Mouse (Mus musculus): ENCODE measurements around the gene Fam117a. TPM values are rescaled to one million over a fixed set of nuclear protein-coding genes. Genes with fewer than 3 reads are reported as not detected.

The Fam117a gene
- polyA plus RNA-seq, 1 experiment from 2014 or later, result 7.4 TPM

DNA sequence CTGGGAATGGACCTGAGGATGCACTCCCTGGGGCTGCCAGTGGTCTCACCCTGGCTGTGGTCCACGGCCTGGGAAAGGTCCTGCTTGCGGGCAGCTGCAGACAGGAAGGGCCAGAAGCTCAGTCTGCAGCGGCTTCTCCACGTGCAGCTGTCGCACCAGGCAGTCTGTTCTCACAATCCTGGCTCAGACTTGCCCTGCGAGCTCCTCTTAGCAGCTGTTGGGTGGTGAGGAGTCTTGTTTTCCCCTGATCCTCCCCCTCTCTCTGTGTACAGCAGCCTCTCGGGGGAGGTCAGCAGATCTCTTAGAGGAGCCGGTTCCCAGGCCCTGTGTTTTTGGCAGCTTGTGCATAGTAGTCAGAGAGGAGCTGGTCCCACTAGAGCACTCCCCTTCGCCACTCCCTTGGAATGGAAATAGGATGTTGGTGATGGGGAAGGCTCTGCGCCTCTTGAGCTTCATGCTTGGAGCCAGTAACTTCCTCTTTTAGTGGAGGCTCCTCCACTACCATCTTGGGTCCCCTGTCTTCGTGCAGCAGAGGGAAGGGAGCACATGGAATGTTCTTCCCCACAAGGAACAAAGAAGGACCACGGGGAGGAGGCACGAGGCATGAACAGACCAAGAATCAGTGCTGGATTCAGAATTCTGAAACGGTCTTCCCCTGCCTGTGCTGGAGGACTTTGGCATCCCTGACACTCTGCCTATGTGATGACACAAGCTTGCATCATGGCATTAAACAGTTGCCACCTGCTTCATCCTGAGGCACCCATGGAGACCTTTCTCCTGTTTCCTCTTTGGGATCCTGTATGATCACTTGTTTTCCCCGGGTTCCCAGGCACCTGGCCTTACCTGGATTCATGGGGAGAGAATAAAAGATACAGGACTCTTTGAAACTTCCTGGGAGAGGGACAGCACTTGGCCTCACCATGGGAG lies 33.4 kb downstream of the Fam117a start:
- Histone ChIP-seq H3K9me3 (no peaks in the 10 kb centered on the region), H3K27me3 (ENCODE audit: poor library complexity, severe bottlenecking) (no peaks in the 10 kb centered on the region), H3K36me3 (replicated peaks) (peaks cover 35% of the 10 kb centered on the region), H3K27ac (peak overlapping the region; percentile 57; the same call in 1 of the 2 replicates), H3K4me1 (0 out of 2 replicates have a peak, but pooled peaks cover 4% of the 10 kb centered on the region), H3K4me3 (no peak overlapping the region)
- WGBS, result 85% methylated on average over 15 of the region's 15 CpGs
- no peak for DNase-seq (ENCODE audit: extremely low spot score, low spot score)

DNA sequence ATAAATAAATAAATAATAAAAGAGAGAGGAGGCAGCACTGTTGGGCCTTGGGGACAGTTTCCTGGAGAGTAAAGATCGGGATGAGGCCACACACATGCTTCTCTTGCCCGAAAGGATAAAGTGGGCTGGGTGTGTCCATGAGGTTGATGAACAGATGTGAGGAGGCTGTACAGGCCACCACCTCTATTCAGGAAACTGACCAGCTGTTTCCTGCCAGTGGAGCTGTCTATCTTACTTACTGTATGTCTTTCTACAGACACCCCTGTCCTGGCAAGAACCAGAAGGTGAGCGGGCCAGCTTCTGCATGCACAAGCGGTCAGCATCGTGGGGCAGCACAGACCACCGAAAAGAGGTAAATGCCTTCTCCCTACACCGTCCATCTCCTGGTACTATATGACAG lies 34.4 kb downstream of the Fam117a start:
- Histone ChIP-seq H3K4me3 (no peak overlapping the region), H3K27ac (no peak overlapping the region), H3K36me3 (replicated peaks) (peaks cover 45% of the 10 kb centered on the region), H3K27me3 (ENCODE audit: poor library complexity, severe bottlenecking) (no peaks in the 10 kb centered on the region), H3K9me3 (no peaks in the 10 kb centered on the region), H3K4me1 (0 out of 2 replicates have a peak, but pooled peaks cover 4% of the 10 kb centered on the region)
- WGBS, result 95% methylated on average over 7 of the region's 7 CpGs
- no peak for DNase-seq (ENCODE audit: extremely low spot score, low spot score)

DNA sequence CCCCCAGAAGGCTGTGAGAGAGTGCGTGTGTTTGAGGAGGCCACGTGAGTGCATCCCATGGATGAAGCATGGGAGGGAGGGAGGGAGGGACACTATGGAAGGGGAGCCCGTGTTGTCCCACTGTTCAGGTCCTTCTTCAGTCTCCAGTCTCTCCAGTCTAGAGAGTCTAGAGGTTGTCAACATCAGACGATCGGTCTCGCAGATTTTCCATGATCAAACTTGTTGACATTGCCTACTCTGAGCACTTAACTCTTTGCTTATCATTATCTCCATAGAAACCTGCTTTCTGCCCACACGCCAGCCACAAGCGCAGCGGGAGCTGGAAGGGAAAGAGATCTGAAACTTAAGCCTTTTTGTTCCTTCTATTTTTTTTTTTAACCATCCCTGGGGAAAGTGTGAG lies 42.1 kb downstream of the Fam117a start:
- DNase-seq (ENCODE audit: extremely low spot score, low spot score), result no peak
- no peak overlapping the region for H3K27ac ChIP-seq
- H3K4me1 ChIP-seq, result no peaks in the 10 kb centered on the region
- no peak overlapping the region for H3K4me3 ChIP-seq
- peaks cover 61% of the 10 kb centered on the region for H3K36me3 ChIP-seq (replicated peaks)
- no peaks in the 10 kb centered on the region for H3K27me3 ChIP-seq (ENCODE audit: poor library complexity, severe bottlenecking)
- no peaks in the 10 kb centered on the region for H3K9me3 ChIP-seq
- WGBS, result 87% methylated on average over 9 of the region's 9 CpGs

DNA sequence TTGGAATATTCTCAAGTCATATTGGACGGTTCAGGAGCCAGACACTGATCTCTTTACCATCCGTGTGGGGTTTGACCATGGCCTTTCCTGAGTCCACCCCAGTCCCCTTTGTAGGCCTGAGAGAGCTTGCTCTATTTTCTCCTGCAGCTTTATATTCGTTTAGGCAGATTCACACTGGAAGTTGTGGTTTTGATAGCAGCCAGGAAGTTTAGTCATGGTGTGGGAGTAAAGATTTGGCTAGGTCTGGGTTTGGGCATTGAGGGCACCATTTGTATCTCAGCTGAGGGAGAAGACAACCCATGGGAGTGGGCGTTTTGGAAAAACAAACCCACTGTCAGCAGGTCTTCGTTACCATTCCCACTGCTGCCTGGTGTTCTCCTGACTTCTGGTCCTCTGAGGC lies 42.7 kb downstream of the Fam117a start:
- Histone ChIP-seq H3K9me3 (no peaks in the 10 kb centered on the region), H3K4me3 (no peak overlapping the region), H3K27ac (no peak overlapping the region), H3K27me3 (ENCODE audit: poor library complexity, severe bottlenecking) (no peaks in the 10 kb centered on the region), H3K36me3 (replicated peaks) (peaks cover 57% of the 10 kb centered on the region), H3K4me1 (peaks cover 3% of the 10 kb centered on the region; the same call in 1 of the 2 replicates)
- DNase-seq (ENCODE audit: extremely low spot score, low spot score), result no peak
- 89% methylated on average over 5 of the region's 5 CpGs for WGBS

DNA sequence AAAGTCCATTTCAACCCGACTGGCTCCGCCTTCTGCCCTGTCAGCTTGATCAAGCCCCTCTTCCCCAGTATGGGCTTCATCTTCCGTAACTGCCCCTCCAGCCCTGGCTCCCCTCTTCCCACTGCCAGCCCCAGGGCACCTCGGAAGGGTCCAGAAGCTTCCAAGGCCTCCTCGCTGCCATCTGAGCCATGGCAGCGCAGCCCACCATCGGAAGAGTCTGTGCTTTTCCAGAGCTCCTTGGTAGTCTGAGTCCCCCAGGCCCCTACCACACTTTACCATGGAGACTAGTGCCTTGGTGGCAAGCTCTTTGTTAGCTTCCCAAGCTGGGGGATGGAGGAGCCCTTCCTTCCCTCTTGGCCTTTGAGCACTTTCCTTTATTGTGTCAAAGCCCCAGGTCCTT lies 43.9 kb downstream of the Fam117a start:
- H3K9me3 ChIP-seq, result no peaks in the 10 kb centered on the region
- H3K4me1 ChIP-seq, result peaks cover 7% of the 10 kb centered on the region
- no peak overlapping the region for H3K27ac ChIP-seq
- WGBS, result 94% methylated on average over 7 of the region's 7 CpGs
- DNase-seq (ENCODE audit: extremely low spot score, low spot score), result no peak
- no peak overlapping the region for H3K4me3 ChIP-seq
- no peaks in the 10 kb centered on the region for H3K27me3 ChIP-seq (ENCODE audit: poor library complexity, severe bottlenecking)
- H3K36me3 ChIP-seq (replicated peaks), result peaks cover 47% of the 10 kb centered on the region

DNA sequence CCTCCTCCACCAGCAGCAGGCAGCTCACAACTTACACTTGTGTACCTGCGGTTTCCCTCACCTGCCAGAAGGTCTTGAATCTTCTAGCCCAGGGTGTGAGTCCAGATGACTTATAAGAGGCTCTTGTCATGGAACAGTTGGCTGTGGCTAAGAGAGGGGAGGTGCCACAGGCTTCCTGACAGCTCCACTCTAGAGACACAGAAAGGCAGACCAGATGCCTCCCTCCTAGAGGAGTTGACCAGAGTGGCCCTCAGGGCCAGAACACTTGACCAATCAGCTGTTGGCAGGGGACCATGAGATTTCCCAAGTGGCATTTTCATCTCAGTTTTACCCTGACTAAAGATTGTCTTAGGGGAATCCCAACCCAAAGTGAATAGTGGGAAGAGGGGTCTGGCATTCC lies 44.3 kb downstream of the Fam117a start:
- no peak for DNase-seq (ENCODE audit: extremely low spot score, low spot score)
- peaks cover 43% of the 10 kb centered on the region for H3K36me3 ChIP-seq (replicated peaks)
- no peaks in the 10 kb centered on the region for H3K9me3 ChIP-seq
- no peaks in the 10 kb centered on the region for H3K27me3 ChIP-seq (ENCODE audit: poor library complexity, severe bottlenecking)
- no peak overlapping the region for H3K4me3 ChIP-seq
- no peak overlapping the region for H3K27ac ChIP-seq
- H3K4me1 ChIP-seq, result peaks cover 11% of the 10 kb centered on the region
- 94% methylated on average over 1 of the region's 1 CpGs for WGBS

DNA sequence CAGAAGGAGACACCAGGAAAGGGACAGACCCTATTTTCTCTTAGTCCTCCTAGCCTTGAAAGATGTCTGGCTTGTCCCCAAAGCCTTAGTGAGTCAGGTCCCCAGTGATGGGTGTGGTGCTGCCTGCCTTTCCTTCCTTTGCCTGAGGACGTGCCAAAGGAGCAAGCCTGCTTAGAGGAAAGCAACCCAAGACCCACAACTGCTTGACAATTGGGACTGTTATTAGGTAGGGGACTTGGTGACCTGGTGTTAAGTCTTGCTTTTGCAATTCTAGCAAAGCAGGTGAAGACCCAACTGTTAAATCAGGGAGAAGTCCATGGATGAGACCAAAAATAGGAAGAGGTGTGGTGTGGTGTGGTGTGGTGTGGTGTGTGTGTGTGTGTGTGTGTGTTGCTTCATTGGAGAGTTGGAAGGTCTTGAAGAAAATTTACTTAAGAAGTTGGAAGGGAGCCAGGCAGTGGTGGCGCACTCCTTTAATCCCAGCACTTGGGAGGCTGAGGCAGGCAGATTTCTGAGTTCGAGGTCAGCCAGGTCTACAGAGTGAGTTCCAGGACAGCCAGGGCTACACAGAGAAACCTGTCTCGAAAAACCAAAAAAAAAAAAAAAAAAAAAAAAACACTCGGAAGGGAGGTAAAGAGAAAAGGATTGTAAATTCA lies 46.6 kb downstream of the Fam117a start:
- H3K9me3 ChIP-seq, result no peaks in the 10 kb centered on the region
- no peaks in the 10 kb centered on the region for H3K27me3 ChIP-seq (ENCODE audit: poor library complexity, severe bottlenecking)
- peaks cover 20% of the 10 kb centered on the region for H3K4me1 ChIP-seq
- DNase-seq (ENCODE audit: extremely low spot score, low spot score), result no peak
- WGBS, result 88% methylated on average over 5 of the region's 5 CpGs
- H3K36me3 ChIP-seq (replicated peaks), result peaks cover 48% of the 10 kb centered on the region
- no peak overlapping the region for H3K27ac ChIP-seq
- H3K4me3 ChIP-seq, result no peak overlapping the region

DNA sequence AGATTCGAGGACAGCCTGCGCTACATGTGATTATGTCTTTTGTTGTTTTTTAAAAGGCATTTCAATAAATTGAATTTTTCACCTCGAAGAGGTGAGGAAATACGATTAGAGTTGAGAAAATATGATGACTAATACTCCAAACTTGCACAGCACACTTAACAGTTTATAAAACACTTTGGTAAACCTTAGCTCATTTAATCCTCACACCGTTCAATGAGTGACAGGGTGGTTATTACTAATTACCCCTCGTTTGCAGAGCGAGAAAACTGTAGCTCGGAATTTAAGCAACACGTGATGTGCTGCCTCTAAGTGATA lies 47.1 kb downstream of the Fam117a start:
- peaks cover 20% of the 10 kb centered on the region for H3K4me1 ChIP-seq
- no peaks in the 10 kb centered on the region for H3K27me3 ChIP-seq (ENCODE audit: poor library complexity, severe bottlenecking)
- WGBS, result 43% methylated on average over 9 of the region's 9 CpGs
- DNase-seq (ENCODE audit: extremely low spot score, low spot score), result no peak
- H3K27ac ChIP-seq, result peak overlapping the region; percentile 99
- peaks cover 48% of the 10 kb centered on the region for H3K36me3 ChIP-seq (replicated peaks)
- no peaks in the 10 kb centered on the region for H3K9me3 ChIP-seq
- peak overlapping the region; percentile 93 for H3K4me3 ChIP-seq

DNA sequence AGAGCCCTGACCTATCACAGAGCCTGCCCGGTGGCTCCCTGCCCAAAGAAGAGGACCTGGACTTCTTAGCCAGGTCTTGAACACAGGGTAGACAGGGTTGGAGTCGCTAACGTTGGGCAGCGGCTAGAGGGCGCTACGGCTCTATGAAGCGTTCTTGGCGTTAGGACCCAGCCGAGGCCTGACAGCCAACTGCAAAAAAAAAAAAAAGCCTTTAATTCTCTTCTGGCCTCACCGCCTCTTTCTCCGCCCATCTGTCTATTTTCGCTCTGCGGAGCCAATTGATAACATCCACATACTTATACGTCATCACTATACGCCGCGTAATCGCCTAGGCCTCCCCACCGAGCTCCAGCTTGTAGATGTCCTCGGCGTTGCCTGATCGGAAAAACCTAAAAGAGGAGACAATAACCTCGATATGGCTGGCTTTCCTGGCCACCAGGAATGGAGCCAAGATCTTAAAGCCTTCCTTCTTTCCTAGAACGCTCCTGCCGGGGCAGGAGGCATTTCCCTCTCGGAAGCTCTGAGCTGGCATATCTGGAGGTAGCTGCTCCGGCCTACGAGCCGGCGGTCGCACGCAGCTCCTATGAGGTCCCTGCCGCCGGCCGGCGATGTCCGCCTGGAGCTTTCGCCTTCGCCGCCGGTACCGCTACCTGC lies 47.6 kb downstream of the Fam117a start, which contains the start of gene Slc35b1:
Slc35b1 (plus strand) TSS at position 374 of the 654 bp plus-strand sequence.
- peaks cover 20% of the 10 kb centered on the region for H3K4me1 ChIP-seq
- H3K27me3 ChIP-seq (ENCODE audit: poor library complexity, severe bottlenecking), result no peaks in the 10 kb centered on the region
- peak; percentile 92 for DNase-seq (ENCODE audit: extremely low spot score, low spot score)
- WGBS, result under 1% methylated on average over 42 of the region's 42 CpGs
- H3K4me3 ChIP-seq, result peak within 1 kb of the TSS; percentile 93
- no peaks in the 10 kb centered on the region for H3K9me3 ChIP-seq
- peak within 1 kb of the TSS; percentile 99 for H3K27ac ChIP-seq
- peaks cover 50% of the 10 kb centered on the region for H3K36me3 ChIP-seq (replicated peaks)

DNA sequence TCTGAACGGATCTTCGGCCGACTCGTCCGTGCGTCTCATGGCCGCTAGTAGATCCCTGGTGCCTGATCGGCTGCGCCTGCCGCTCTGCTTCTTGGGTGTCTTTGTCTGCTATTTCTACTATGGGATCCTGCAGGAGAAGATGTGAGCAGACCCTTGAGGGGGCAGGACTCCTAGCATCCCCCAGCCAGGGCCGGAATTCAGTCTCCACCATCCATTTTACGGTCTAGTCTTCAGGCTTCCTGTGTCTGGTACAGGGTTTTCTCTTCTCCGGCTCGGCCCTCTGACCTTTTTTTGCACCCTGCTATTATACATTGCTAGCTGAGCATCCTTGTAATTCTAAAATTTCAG lies 48.1 kb downstream of the Fam117a start:
- H3K36me3 ChIP-seq (replicated peaks), result peaks cover 54% of the 10 kb centered on the region
- no peaks in the 10 kb centered on the region for H3K9me3 ChIP-seq
- H3K4me3 ChIP-seq, result peak overlapping the region; percentile 93
- no peaks in the 10 kb centered on the region for H3K27me3 ChIP-seq (ENCODE audit: poor library complexity, severe bottlenecking)
- no peak for DNase-seq (ENCODE audit: extremely low spot score, low spot score)
- H3K4me1 ChIP-seq, result peaks cover 20% of the 10 kb centered on the region
- peak overlapping the region; percentile 99 for H3K27ac ChIP-seq
- 0% methylated on average over 14 of the region's 14 CpGs for WGBS

DNA sequence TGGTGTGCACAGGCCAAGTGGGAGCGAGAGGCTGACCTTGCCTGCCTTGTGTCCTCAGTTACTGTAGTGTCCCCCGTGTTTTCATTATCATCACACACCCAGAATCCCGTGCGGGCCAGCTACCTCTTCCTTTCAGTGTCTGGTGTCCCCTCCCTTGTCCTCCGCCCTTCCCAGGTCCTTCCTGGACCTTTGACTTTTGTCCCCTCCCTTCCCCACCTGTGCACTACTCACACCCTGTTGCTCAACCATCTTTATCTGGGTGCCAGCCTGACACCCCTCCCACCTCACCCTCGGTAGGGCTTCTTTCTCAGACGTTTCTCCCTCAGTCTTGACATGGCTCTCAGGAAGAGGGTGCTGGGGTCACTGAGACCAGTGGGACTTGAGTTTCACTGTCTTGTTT lies 50.5 kb downstream of the Fam117a start:
- Histone ChIP-seq H3K9me3 (no peaks in the 10 kb centered on the region), H3K4me3 (no peak overlapping the region), H3K27ac (no peak overlapping the region), H3K27me3 (ENCODE audit: poor library complexity, severe bottlenecking) (no peaks in the 10 kb centered on the region), H3K36me3 (replicated peaks) (peaks cover 63% of the 10 kb centered on the region), H3K4me1 (peaks cover 23% of the 10 kb centered on the region)
- WGBS, result 93% methylated on average over 7 of the region's 7 CpGs
- no peak for DNase-seq (ENCODE audit: extremely low spot score, low spot score)

DNA sequence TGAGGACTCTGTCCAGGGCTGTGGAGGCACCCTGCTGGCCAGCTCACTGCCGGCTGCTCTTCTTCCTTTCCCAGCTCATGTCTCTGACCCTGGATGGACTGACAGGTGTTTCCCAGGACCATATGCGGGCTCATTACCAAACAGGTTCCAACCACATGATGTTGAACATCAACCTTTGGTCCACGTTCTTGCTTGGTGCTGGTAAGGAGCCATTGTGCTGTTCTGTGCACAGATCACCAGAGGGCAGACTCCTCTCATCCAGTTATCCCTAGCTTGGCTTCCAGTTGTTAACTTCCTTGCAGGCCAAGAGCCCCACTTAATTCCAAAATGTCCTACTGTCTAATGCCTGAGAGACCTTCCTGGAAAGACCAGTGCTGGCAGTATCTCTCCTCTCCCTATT lies 52.2 kb downstream of the Fam117a start:
- Histone ChIP-seq H3K36me3 (replicated peaks) (peaks cover 68% of the 10 kb centered on the region), H3K27ac (no peak overlapping the region), H3K4me3 (no peak overlapping the region), H3K9me3 (no peaks in the 10 kb centered on the region), H3K4me1 (peaks cover 38% of the 10 kb centered on the region), H3K27me3 (ENCODE audit: poor library complexity, severe bottlenecking) (no peaks in the 10 kb centered on the region)
- 80% methylated on average over 3 of the region's 3 CpGs for WGBS
- DNase-seq (ENCODE audit: extremely low spot score, low spot score), result no peak

DNA sequence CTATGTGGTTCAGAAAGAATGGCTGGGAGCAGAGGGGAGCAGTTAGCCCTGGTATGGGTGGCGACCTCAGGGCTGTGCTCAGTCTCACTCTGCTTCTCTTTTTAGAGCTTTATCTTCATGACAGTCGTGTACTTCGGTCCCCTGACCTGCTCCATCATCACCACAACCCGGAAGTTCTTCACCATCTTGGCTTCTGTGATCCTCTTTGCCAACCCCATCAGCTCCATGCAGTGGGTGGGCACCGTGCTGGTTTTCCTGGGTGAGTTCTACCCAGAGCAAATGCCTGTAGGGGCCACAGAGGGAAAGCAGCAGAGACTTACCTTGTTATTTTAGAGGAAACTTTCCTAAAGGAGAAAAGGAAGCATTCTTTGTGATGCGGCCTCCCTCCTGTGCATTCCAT lies 53.6 kb downstream of the Fam117a start:
- H3K9me3 ChIP-seq, result no peaks in the 10 kb centered on the region
- H3K36me3 ChIP-seq (replicated peaks), result peaks cover 68% of the 10 kb centered on the region
- peaks cover 39% of the 10 kb centered on the region for H3K4me1 ChIP-seq
- H3K27me3 ChIP-seq (ENCODE audit: poor library complexity, severe bottlenecking), result no peaks in the 10 kb centered on the region
- H3K4me3 ChIP-seq, result no peak overlapping the region
- H3K27ac ChIP-seq, result no peak overlapping the region
- 92% methylated on average over 6 of the region's 6 CpGs for WGBS
- DNase-seq (ENCODE audit: extremely low spot score, low spot score), result no peak

Measured in forebrain, embryonic 10.5 days (tissue).